Mouse (Mus musculus) small intestine, adult 2 months (tissue): ENCODE measurements around the gene Nrn1l.

Experiments used
- CTCF ChIP-seq: fragments of 200-500 bp; IDR thresholded peaks from 2 replicates; pipeline ENCODE4 v1.5.1; 2012; ENCODE audit warnings: low read depth, mild to moderate bottlenecking, control low read depth, inconsistent platforms, low read length, moderate library complexity, mixed read lengths; ENCODE audit not compliant: insufficient replicate concordance, insufficient read length; ENCODE audit errors: extremely low read depth
- POLR2A ChIP-seq: fragments of 200-500 bp; IDR thresholded peaks from 2 replicates; pipeline ENCODE4 v1.6.1; 2012; ENCODE audit warnings: low read depth, mild to moderate bottlenecking, control low read depth, inconsistent platforms, low read length, moderate library complexity

GRCm38 (mm10) chr8:105942542-105942941 is 49.2 kb downstream of the Nrn1l start:
- TF ChIP-seq POLR2A (no peak), CTCF (no peak)
